Mouse (Mus musculus) G1E-ER4 (cell line): Measurements from ENCODE around the gene Cypt14. TPM values are rescaled to one million over a fixed set of nuclear protein-coding genes. Genes with fewer than 3 reads are reported as not detected.
"Not testable (repeated sequence)": the region's sequence is repeated elsewhere in the genome, so short reads cannot be mapped to it uniquely, and the experiment has no call there.

Experiments used
- GATA1 ChIP-seq: IDR thresholded peaks from one replicate; pipeline ENCODE4 v1.8.0; 2012; ENCODE audit warnings: low read length, inconsistent platforms
- polyA plus RNA-seq: library from polyadenylated mRNA; stranded (reverse); fragments of >175 nt; gene quantifications from 2 replicates; pipeline ENCODE4 v1.2.3, GENCODE M21; 2012

Cypt14 gene
- not detected in 2 replicates for polyA plus RNA-seq

DNA sequence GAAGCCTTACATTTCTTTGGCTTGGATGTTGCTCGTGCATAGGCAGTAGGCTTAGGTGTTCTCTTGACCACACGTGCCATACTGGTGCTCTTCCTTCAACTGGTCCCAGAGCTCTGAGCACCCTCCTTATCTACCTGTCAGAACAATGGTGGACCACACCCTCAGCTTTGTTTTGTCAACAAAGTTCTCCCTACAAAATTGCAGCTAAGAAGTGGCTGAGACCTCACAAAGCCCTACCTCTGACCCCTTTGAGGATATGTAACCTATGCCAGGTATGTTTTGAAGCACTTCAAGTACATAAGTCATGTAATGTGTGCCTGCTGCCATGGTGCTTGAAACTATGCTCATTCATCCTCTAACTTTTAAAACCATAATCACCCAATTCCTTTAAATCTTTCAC, at the start of gene Cypt14:
Gene Cypt14, minus strand, starts transcription at position 101 of the 400 bp plus-strand sequence.
- TF ChIP-seq GATA1: not testable (repeated sequence)
